Mouse (Mus musculus): ENCODE data around the gene Habp4. TPM values are rescaled to one million over a fixed set of nuclear protein-coding genes. Genes with fewer than 3 reads are reported as not detected.

Habp4 gene
- polyA plus RNA-seq, 1 experiment from 2014 or later: 45.2 TPM

DNA sequence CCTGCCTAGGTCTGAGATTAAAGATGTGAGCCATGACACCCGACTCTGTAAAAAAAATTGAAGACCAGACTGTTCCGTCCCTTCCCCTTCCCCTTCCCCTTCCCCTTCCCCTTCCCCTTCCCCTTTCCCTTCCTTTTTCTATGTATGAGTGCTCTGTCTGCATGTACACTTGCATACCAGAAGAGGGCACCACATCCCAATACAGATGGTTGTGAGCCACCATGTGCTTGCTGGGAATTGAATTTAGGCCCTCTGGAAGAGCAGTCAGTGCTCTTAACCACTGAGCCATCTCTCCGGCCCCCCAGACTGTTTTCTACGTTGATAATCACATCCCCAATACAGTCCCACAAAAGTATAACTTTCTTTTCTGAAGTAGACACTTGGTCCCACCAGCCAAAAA lies 18.7 kb downstream of the Habp4 start:
- Histone ChIP-seq H3K4me2 (replicated peaks) (no peak overlapping the region), H3K9ac (no peak overlapping the region)

DNA sequence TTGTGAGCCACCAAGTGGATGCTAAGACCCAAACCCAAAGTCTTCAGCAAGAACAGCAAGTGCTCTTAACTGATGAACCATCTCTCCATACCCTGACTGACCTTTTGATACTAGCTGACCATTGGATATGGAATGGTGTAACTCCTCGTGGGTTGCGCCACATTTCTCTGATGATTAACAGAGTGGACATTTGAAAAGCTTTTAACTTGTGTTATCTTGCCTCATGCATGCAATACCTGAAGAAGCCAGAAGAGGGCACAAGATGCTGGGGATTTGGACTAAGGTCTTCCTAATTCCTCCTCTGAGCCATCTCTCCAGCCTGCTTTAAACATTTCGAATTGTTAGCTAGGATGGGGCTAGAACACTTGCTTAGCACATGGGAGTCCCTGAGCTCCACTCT lies 19.3 kb downstream of the Habp4 start:
- Histone ChIP-seq H3K36me3 (peaks cover 56% of the 10 kb centered on the region), H3K4me3 (no peak overlapping the region), H3K9ac (no peak overlapping the region), H3K27me3 (replicated peaks) (no peaks in the 10 kb centered on the region), H3K4me2 (replicated peaks) (no peak overlapping the region), H3K9me3 (no peaks in the 10 kb centered on the region), H3K4me1 (no peaks in the 10 kb centered on the region), H3K27ac (no peak overlapping the region)
- WGBS: 82% methylated on average over 3 of the region's 3 CpGs
- ATAC-seq (ENCODE audit: low FRiP score, low read depth): no peak

More for the DNA sequence above, 18.7 kb downstream of the Habp4 start:
- WGBS: 86% methylated on average over 4 of the region's 4 CpGs
- Histone ChIP-seq H3K27ac (no peak overlapping the region), H3K4me1 (no peaks in the 10 kb centered on the region), H3K36me3 (peaks cover 53% of the 10 kb centered on the region), H3K9me3 (no peaks in the 10 kb centered on the region), H3K4me3 (no peak overlapping the region), H3K27me3 (replicated peaks) (no peaks in the 10 kb centered on the region)
- no peak for ATAC-seq (ENCODE audit: low FRiP score, low read depth)

DNA sequence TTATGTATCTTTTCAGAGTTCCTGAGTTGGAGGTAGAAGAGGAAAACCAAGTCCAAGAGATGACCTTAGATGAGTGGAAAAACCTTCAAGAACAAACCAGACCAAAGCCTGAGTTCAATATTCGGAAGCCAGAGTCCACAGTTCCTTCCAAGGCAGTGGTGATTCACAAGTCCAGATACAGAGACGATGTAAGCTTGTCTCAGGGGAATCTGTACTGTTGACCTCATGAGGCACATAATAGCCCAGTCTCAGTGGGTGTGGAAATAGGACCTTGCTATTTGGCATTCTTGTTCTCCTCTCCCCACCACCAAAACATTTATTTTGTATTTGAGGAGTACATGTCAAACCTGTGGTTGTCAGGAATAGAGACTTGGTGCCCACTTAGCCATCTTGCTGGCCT lies 20.5 kb downstream of the Habp4 start:
- H3K4me2 ChIP-seq (replicated peaks): no peak overlapping the region
- H3K27ac ChIP-seq: no peak overlapping the region
- no peak overlapping the region for H3K4me3 ChIP-seq
- no peak for ATAC-seq (ENCODE audit: low FRiP score, low read depth)
- peaks cover 59% of the 10 kb centered on the region for H3K36me3 ChIP-seq
- H3K9ac ChIP-seq: no peak overlapping the region
- no peaks in the 10 kb centered on the region for H3K4me1 ChIP-seq
- H3K9me3 ChIP-seq: no peaks in the 10 kb centered on the region
- 88% methylated on average over 2 of the region's 2 CpGs for WGBS
- H3K27me3 ChIP-seq (replicated peaks): no peaks in the 10 kb centered on the region

GRCm38 (mm10) chr13:64183583-64183982 lies 22.0 kb downstream of the Habp4 start:
- H3K4me2 ChIP-seq (replicated peaks): no peak overlapping the region
- no peak for ATAC-seq (ENCODE audit: low FRiP score, low read depth)
- H3K27me3 ChIP-seq (replicated peaks): no peaks in the 10 kb centered on the region
- no peaks in the 10 kb centered on the region for H3K4me1 ChIP-seq
- H3K4me3 ChIP-seq: no peak overlapping the region
- no peak overlapping the region for H3K9ac ChIP-seq
- 82% methylated on average over 4 of the region's 4 CpGs for WGBS
- H3K9me3 ChIP-seq: no peaks in the 10 kb centered on the region
- H3K36me3 ChIP-seq: peaks cover 48% of the 10 kb centered on the region
- H3K27ac ChIP-seq: no peak overlapping the region

GRCm38 (mm10) chr13:64184361-64184760 lies 22.7 kb downstream of the Habp4 start:
- H3K27me3 ChIP-seq (replicated peaks): no peaks in the 10 kb centered on the region
- no peak overlapping the region for H3K27ac ChIP-seq
- no peak overlapping the region for H3K4me2 ChIP-seq (replicated peaks)
- 85% methylated on average over 10 of the region's 10 CpGs for WGBS
- H3K4me3 ChIP-seq: no peak overlapping the region
- no peak for ATAC-seq (ENCODE audit: low FRiP score, low read depth)
- H3K36me3 ChIP-seq: peaks cover 44% of the 10 kb centered on the region
- no peak overlapping the region for H3K9ac ChIP-seq
- no peaks in the 10 kb centered on the region for H3K9me3 ChIP-seq
- H3K4me1 ChIP-seq: no peaks in the 10 kb centered on the region

GRCm38 (mm10) chr13:64185176-64185575 lies 23.6 kb downstream of the Habp4 start:
- Histone ChIP-seq H3K9ac (no peak overlapping the region), H3K27me3 (replicated peaks) (no peaks in the 10 kb centered on the region; the same call in 1 of the 2 replicates), H3K27ac (no peak overlapping the region), H3K4me3 (no peak overlapping the region), H3K36me3 (peaks cover 44% of the 10 kb centered on the region), H3K4me2 (replicated peaks) (no peak overlapping the region), H3K9me3 (no peaks in the 10 kb centered on the region), H3K4me1 (no peaks in the 10 kb centered on the region)
- no peak for ATAC-seq (ENCODE audit: low FRiP score, low read depth)
- WGBS: 82% methylated on average over 7 of the region's 7 CpGs

GRCm38 (mm10) chr13:64185586-64185985 lies 24.0 kb downstream of the Habp4 start:
- no peak for ATAC-seq (ENCODE audit: low FRiP score, low read depth)
- Histone ChIP-seq H3K4me3 (no peak overlapping the region), H3K9ac (no peak overlapping the region), H3K36me3 (peaks cover 44% of the 10 kb centered on the region), H3K9me3 (no peaks in the 10 kb centered on the region), H3K4me1 (no peaks in the 10 kb centered on the region), H3K4me2 (replicated peaks) (no peak overlapping the region), H3K27me3 (replicated peaks) (no peaks in the 10 kb centered on the region; the same call in 1 of the 2 replicates), H3K27ac (no peak overlapping the region)
- 93% methylated on average over 9 of the region's 9 CpGs for WGBS

- Histone ChIP-seq H3K4me2 (replicated peaks) (no peak overlapping the region), H3K9ac (no peak overlapping the region), H3K4me1 (no peaks in the 10 kb centered on the region), H3K4me3 (no peak overlapping the region), H3K27ac (no peak overlapping the region), H3K36me3 (peaks cover 40% of the 10 kb centered on the region), H3K27me3 (replicated peaks) (no peaks in the 10 kb centered on the region; the same call in 1 of the 2 replicates), H3K9me3 (no peaks in the 10 kb centered on the region)
- WGBS: 87% methylated on average over 4 of the region's 4 CpGs
- no peak for ATAC-seq (ENCODE audit: low FRiP score, low read depth)
Observed at GRCm38 (mm10) chr13:64186516-64186915, 24.9 kb downstream of the Habp4 start.

DNA sequence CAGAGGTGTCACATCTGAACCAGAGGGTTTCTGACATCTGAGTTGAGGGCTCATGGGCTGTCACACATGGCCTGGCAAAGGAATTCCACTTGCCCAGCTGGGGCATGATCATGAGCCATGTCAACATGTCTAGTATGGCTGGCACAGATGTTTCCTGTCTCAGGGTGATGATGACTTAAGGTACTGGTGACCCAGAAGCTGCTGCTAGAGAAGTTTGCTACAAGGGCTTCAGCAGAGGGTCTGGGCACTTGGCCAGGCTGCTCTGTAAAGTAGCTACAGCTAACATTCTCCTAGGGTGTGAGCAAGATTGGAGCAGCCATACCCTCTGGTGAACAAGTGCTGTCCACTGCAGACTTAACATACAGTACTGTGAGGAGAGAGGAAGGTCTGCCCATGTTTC lies 25.4 kb downstream of the Habp4 start:
- no peak overlapping the region for H3K9ac ChIP-seq
- H3K4me2 ChIP-seq (replicated peaks): no peak overlapping the region
- H3K4me3 ChIP-seq: no peak overlapping the region
- no peak overlapping the region for H3K27ac ChIP-seq
- peaks cover 38% of the 10 kb centered on the region for H3K36me3 ChIP-seq
- no peak for ATAC-seq (ENCODE audit: low FRiP score, low read depth)
- no peaks in the 10 kb centered on the region; the same call in 1 of the 2 replicates for H3K27me3 ChIP-seq (replicated peaks)
- no peaks in the 10 kb centered on the region for H3K9me3 ChIP-seq
- no peaks in the 10 kb centered on the region for H3K4me1 ChIP-seq

- Histone ChIP-seq H3K27ac (no peak overlapping the region), H3K27me3 (replicated peaks) (no peaks in the 10 kb centered on the region), H3K4me1 (no peaks in the 10 kb centered on the region), H3K36me3 (0 out of 2 replicates have a peak, but pooled peaks cover 4% of the 10 kb centered on the region), H3K4me3 (no peak overlapping the region), H3K9me3 (no peaks in the 10 kb centered on the region), H3K9ac (no peak overlapping the region), H3K4me2 (replicated peaks) (no peak overlapping the region)
- WGBS: 92% methylated on average over 6 of the region's 6 CpGs
- no peak for ATAC-seq (ENCODE audit: low FRiP score, low read depth)
Observed at GRCm38 (mm10) chr13:64197899-64198298, 36.3 kb downstream of the Habp4 start.

GRCm38 (mm10) chr13:64198310-64198709 lies 36.7 kb downstream of the Habp4 start:
- ATAC-seq (ENCODE audit: low FRiP score, low read depth): no peak
- Histone ChIP-seq H3K4me2 (replicated peaks) (no peak overlapping the region), H3K9ac (no peak overlapping the region), H3K9me3 (no peaks in the 10 kb centered on the region), H3K4me3 (no peak overlapping the region), H3K4me1 (no peaks in the 10 kb centered on the region), H3K27me3 (replicated peaks) (no peaks in the 10 kb centered on the region), H3K36me3 (0 out of 2 replicates have a peak, but pooled peaks cover 4% of the 10 kb centered on the region), H3K27ac (no peak overlapping the region)
- WGBS: 96% methylated on average over 4 of the region's 4 CpGs

- Histone ChIP-seq H3K9me3 (no peaks in the 10 kb centered on the region), H3K4me2 (replicated peaks) (no peak overlapping the region), H3K4me3 (no peak overlapping the region), H3K27ac (no peak overlapping the region), H3K9ac (no peak overlapping the region), H3K4me1 (no peaks in the 10 kb centered on the region), H3K36me3 (0 out of 2 replicates have a peak, but pooled peaks cover 4% of the 10 kb centered on the region), H3K27me3 (replicated peaks) (no peaks in the 10 kb centered on the region)
- no peak for ATAC-seq (ENCODE audit: low FRiP score, low read depth)
- WGBS: 97% methylated on average over 4 of the region's 4 CpGs
Observed at GRCm38 (mm10) chr13:64200911-64201310, 39.3 kb downstream of the Habp4 start.

DNA sequence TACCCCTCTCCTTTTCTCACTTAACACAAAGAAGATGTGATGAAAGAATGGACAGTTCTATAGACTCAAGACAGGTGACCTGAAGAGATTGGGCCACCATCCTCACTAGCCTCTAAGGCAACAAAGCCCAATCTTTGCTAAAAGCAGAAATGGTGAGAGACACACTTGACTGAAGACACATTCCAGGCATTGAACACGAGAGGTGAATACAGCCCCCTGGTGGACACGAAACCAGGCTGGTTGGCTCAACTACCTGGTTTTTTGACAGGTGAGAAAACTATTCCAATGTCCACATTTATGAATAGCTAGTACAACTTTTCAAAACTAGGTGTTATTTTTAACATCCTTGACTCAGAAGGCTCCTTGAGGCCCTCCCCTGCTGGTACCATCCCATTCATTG lies 43.1 kb downstream of the Habp4 start:
- H3K4me2 ChIP-seq (replicated peaks): no peak overlapping the region
- WGBS: 78% methylated on average over 2 of the region's 2 CpGs
- no peaks in the 10 kb centered on the region for H3K27me3 ChIP-seq (replicated peaks)
- no peaks in the 10 kb centered on the region for H3K9me3 ChIP-seq
- no peak overlapping the region for H3K9ac ChIP-seq
- no peak for ATAC-seq (ENCODE audit: low FRiP score, low read depth)
- 0 out of 2 replicates have a peak, but pooled peaks cover 4% of the 10 kb centered on the region for H3K36me3 ChIP-seq
- H3K4me3 ChIP-seq: no peak overlapping the region
- H3K27ac ChIP-seq: no peak overlapping the region
- no peaks in the 10 kb centered on the region for H3K4me1 ChIP-seq
